Mouse (Mus musculus): ENCODE results near the gene Tnfsf10.

Gene Tnfsf10

GRCm38 (mm10) chr3:27310973-27311372 is 5.9 kb upstream of the Tnfsf10 start:
- no peak for DNase-seq

GRCm38 (mm10) chr3:27311475-27311874 is 5.4 kb upstream of the Tnfsf10 start:
- DNase-seq: no peak

- no peak for DNase-seq
Measured at GRCm38 (mm10) chr3:27314506-27315164, 2.2 kb upstream of the Tnfsf10 start.

- DNase-seq: no peak
Measured at GRCm38 (mm10) chr3:27317288-27318024, 628 bp downstream of the Tnfsf10 start.

GRCm38 (mm10) chr3:27319650-27320049 is 2.8 kb downstream of the Tnfsf10 start:
- DNase-seq: no peak

- DNase-seq: no peak
Measured at GRCm38 (mm10) chr3:27320613-27321495, 4.0 kb downstream of the Tnfsf10 start.

GRCm38 (mm10) chr3:27322591-27322990 is 5.8 kb downstream of the Tnfsf10 start:
- DNase-seq: no peak

GRCm38 (mm10) chr3:27323551-27323950 is 6.7 kb downstream of the Tnfsf10 start:
- no peak for DNase-seq

GRCm38 (mm10) chr3:27326633-27327191 is 9.9 kb downstream of the Tnfsf10 start:
- no peak for DNase-seq

- no peak for DNase-seq
Measured at GRCm38 (mm10) chr3:27330706-27331105, 13.9 kb downstream of the Tnfsf10 start.

- DNase-seq: peak; percentile 23
Measured at GRCm38 (mm10) chr3:27338437-27338836, 21.6 kb downstream of the Tnfsf10 start.

- no peak for DNase-seq
Measured at GRCm38 (mm10) chr3:27338887-27339286, 22.1 kb downstream of the Tnfsf10 start.

- DNase-seq: no peak
Measured at GRCm38 (mm10) chr3:27340757-27341156, 23.9 kb downstream of the Tnfsf10 start.

GRCm38 (mm10) chr3:27342462-27342861 is 25.6 kb downstream of the Tnfsf10 start:
- no peak for DNase-seq

GRCm38 (mm10) chr3:27345526-27345925 is 28.7 kb downstream of the Tnfsf10 start:
- peak; percentile 47 for DNase-seq

GRCm38 (mm10) chr3:27348462-27348861 is 31.6 kb downstream of the Tnfsf10 start:
- DNase-seq: no peak

- peak; percentile 19 for DNase-seq
Measured at GRCm38 (mm10) chr3:27351105-27351504, 34.3 kb downstream of the Tnfsf10 start.

GRCm38 (mm10) chr3:27359100-27359720 is 42.4 kb downstream of the Tnfsf10 start:
- DNase-seq: no peak

- DNase-seq: peak; percentile 46
Measured at GRCm38 (mm10) chr3:27370125-27370524, 53.3 kb downstream of the Tnfsf10 start.

GRCm38 (mm10) chr3:27370582-27371275 is 53.9 kb downstream of the Tnfsf10 start:
- DNase-seq: no peak

- DNase-seq: no peak
Measured at GRCm38 (mm10) chr3:27371276-27371621, 54.4 kb downstream of the Tnfsf10 start, which contains the start of gene Ghsr. Ghsr (plus strand) TSS chr3:27371351.
